Mouse (Mus musculus): Measurements from ENCODE around the gene Arhgap31. TPM values are rescaled to one million over a fixed set of nuclear protein-coding genes. Genes with fewer than 3 reads are reported as not detected.

The Arhgap31 gene
- total RNA-seq, 2 experiments from 2014 or later: 22.1 to 28.5 TPM

GRCm38 (mm10) chr16:38652653-38653052 is 60.4 kb downstream of the Arhgap31 start:
- no peak for DNase-seq

- DNase-seq: no peak
Observed at GRCm38 (mm10) chr16:38651721-38652231, 61.3 kb downstream of the Arhgap31 start.

GRCm38 (mm10) chr16:38651306-38651705 is 61.8 kb downstream of the Arhgap31 start:
- no peak for DNase-seq

- no peak for DNase-seq
Observed at GRCm38 (mm10) chr16:38649431-38649827, 63.6 kb downstream of the Arhgap31 start.

GRCm38 (mm10) chr16:38648783-38649430 is 64.2 kb downstream of the Arhgap31 start:
- DNase-seq: no peak

- no peak for DNase-seq
Observed at GRCm38 (mm10) chr16:38648155-38648554, 64.9 kb downstream of the Arhgap31 start.

- no peak for DNase-seq
Observed at GRCm38 (mm10) chr16:38644455-38644854, 68.6 kb downstream of the Arhgap31 start.

- DNase-seq: no peak
Observed at GRCm38 (mm10) chr16:38637085-38637484, 76.0 kb downstream of the Arhgap31 start.

- no peak for DNase-seq
Observed at GRCm38 (mm10) chr16:38636682-38637081, 76.4 kb downstream of the Arhgap31 start.

GRCm38 (mm10) chr16:38635833-38636390 is 77.2 kb downstream of the Arhgap31 start:
- DNase-seq: no peak

- peak; percentile 72 for DNase-seq
Observed at GRCm38 (mm10) chr16:38632147-38632546, 80.9 kb downstream of the Arhgap31 start.

GRCm38 (mm10) chr16:38625811-38626369 is 87.2 kb downstream of the Arhgap31 start:
- DNase-seq: no peak

GRCm38 (mm10) chr16:38625411-38625810 is 87.7 kb downstream of the Arhgap31 start:
- DNase-seq: no peak

- DNase-seq: no peak
Observed at GRCm38 (mm10) chr16:38624303-38624702, 88.8 kb downstream of the Arhgap31 start.

GRCm38 (mm10) chr16:38622283-38622682 is 90.8 kb downstream of the Arhgap31 start:
- no peak for DNase-seq

GRCm38 (mm10) chr16:38620696-38621450 is 92.2 kb downstream of the Arhgap31 start:
- DNase-seq: no peak

- DNase-seq: peak; percentile 81
Observed at GRCm38 (mm10) chr16:38619054-38619453, 94.0 kb downstream of the Arhgap31 start.

- no peak for DNase-seq
Observed at GRCm38 (mm10) chr16:38617977-38618376, 95.1 kb downstream of the Arhgap31 start.

GRCm38 (mm10) chr16:38613646-38614045 is 99.4 kb downstream of the Arhgap31 start:
- no peak for DNase-seq

GRCm38 (mm10) chr16:38612646-38613045 is 100.4 kb downstream of the Arhgap31 start:
- no peak for DNase-seq

GRCm38 (mm10) chr16:38609092-38609491 is 104.0 kb downstream of the Arhgap31 start:
- DNase-seq: no peak

- no peak for DNase-seq
Observed at GRCm38 (mm10) chr16:38608687-38609086, 104.4 kb downstream of the Arhgap31 start.

GRCm38 (mm10) chr16:38606509-38606908 is 106.6 kb downstream of the Arhgap31 start:
- DNase-seq: no peak
